Mouse (Mus musculus) cerebellum, adult 18-20 months (tissue): ENCODE measurements around the gene Arpc1b.
"Not testable (repeated sequence)": the region's sequence is repeated elsewhere in the genome, so short reads cannot be mapped to it uniquely, and the experiment has no call there.

Experiments
- DNase-seq, 2 experiments: peaks; one replicate each; pipeline ENCODE4 v3.0.0; 2021

The Arpc1b gene

DNA sequence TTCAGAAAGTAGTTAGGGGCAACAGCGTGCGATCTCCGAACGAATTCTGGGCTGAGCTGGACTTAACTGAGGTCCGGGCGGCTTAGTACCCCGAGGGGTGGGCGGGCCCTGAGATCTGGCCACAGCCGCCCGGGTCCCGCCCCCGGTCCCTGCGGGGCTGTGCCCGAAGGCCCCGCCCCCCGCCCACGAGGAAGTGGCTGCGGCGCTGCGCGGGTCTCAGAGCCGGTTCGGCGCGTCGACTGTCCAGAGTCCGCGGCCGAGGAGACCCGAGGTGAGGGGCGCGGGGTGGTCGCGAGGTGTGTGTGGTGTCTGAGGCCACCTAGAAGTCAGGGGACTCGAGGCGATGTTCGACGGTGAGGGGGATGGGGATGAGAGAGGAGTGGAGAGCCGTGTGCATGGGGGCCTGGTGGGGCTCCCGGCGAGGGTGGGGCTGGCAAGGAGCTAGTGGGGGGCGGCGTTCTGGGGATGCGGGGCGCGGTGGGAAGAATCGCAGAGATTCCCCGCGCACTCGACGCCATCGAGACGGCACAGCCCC, at the start of gene Arpc1b:
Gene Arpc1b, plus strand, starts transcription at position 145 of the 535 bp plus-strand sequence.
- DNase-seq: no peak

DNA sequence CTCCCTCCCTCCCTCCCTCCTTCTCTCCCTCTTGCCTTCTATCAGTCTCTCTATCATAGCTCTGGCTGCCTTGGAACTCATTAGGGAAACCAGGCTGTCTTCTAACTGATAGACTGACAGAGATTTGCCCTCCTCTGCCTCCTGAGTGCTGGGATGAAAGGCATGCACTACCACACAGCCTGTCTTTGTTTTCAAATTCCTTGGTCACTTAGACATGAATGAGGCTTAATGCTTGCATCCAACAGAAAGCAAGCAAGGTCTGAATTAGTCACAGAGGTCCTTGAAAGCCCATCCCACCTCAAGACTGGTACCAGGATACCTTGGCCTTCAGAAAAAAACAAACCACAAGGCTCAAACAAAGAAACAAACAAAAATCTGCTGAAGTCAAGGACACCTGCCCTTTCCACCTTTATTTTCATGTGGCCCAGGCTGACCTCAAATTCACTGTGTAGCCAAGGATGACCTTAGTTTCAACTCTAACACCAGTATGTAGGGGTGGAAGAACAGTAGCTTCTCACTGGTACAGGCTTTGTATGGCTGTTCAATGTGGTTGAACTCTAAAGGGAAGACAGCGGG, 49.2 kb upstream of the Arpc1b start:
- DNase-seq: no peak

DNA sequence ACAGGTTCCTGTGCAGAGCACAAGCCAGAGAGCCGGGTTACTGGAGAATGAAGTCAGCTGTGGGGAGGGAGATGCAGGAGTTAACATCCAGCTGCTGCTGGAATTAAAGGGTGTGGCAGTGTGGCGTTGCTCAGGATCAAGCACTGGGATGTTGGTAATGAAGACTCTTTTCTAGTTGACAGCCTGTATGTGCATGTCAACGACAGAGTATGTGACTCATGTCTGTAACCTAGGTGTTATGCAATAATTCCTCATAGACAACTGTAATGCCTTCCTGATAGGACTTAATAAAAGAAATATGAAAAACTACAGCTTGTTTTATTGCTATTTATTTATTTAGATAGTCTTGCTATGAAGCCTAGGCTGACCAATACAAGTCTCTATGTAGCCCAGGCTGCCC, 45.2 kb upstream of the Arpc1b start:
- no peak for DNase-seq

DNA sequence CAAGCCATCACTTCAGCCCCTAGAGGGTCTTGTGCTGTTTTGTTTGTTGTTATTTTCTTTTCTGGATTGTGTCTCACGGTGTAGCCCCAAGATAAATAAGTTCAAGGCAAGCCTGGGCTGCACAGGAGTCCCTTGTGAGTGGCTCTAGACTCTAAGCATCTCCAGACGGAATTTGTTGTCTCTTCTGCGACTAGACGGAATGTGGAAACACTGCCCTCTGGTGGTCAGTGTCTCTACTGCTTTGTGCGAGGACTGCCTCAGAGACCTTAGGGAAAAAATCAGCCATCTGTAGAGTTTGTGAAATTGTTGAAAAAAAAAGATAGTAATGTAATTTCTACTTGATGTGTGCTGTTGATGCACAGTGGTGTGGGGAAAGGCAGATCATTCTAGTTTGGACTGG, 44.3 kb upstream of the Arpc1b start:
- DNase-seq: peak; percentile 67 to 76

DNA sequence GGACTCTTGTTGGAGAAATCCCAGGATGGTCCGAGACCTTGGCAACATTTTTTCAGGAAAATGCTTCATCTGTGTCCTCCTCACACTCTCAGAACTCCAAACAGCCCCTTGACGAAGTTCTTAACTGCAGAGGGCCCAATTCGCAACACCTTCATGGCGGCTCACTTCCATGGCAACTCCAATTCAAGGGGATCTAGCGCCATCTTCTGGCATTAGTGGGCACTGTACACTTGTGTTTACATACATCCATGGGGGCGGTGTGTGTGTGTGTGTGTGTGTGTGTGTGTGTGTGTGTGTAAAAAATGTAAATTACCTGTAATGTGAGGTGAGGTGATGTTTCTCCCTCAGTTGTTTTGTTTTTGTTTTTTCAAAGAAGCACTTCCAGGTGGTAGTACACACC, 42.7 kb upstream of the Arpc1b start:
- DNase-seq: no peak

DNA sequence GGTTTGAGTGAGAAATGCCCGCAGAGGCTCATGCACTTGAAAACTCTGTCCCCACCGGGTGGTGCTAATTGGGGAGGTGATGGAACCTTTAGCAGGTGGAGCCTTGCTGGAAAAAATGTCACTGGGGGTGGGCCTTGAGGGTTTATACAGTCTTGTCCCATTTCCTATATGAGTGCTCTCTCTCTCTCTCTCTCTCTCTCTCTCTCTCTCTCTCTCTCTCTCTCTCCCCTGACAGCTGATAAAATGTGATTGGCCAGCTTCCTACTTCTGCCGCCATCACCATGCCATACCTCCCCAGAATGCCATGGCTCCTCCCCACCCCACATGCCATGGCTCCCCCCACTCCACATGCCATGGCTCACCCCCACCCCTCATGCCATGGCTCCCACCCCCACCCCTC, 38.9 kb upstream of the Arpc1b start:
- no peak for DNase-seq

DNA sequence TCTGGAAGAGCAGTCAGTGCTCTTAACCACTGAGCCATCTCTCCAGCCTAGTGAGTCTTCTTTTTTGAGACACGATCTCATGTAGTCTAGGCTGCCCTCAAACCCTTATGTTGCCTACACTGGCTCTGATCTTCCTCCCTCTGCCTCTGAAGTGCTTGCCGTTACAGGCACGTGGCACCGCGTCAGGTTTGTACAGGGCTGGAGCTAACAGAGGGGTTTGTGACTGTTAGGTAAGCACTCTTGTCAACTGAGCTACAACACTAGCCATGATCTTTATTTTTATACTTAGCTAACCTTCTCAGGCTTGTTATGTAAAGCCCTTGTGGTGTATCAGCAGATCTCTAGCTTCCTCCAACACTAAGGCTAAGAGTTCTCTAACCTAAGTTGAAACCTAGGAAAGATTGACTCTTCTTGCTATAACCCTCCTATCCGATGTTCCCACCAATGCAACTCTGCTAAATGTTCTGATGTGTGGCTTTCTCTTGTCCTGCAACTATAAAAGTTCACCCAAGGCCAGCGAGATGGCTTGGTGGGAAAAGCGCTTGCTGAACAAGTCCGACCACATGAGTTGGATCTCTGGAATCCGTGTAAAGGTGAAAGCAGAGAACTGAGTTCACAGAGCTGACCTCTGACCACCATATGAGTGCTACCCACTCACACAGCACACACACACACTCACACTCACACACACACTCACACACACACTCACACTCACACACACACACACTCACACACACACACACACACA, 32.0 kb upstream of the Arpc1b start:
- DNase-seq: no peak

DNA sequence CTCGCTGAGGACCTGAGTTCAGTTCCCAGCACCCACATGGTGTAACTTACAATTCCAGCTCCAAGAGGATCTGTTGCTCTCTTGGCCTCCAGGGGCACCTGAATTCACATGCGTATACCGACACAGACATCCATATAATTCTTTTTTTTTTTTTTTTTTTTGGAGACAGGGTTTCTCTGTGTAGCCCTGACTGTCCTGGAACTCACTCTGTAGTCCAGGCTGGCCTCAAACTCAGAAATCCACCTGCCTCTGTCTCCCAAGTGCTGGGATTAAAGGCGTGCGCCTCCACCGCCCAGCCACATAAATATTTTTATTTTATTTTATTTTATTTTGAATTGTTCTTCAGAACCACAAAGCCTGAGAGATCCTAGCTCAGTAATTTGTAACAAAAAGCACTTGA, 30.8 kb upstream of the Arpc1b start:
- DNase-seq: not testable (repeated sequence)

DNA sequence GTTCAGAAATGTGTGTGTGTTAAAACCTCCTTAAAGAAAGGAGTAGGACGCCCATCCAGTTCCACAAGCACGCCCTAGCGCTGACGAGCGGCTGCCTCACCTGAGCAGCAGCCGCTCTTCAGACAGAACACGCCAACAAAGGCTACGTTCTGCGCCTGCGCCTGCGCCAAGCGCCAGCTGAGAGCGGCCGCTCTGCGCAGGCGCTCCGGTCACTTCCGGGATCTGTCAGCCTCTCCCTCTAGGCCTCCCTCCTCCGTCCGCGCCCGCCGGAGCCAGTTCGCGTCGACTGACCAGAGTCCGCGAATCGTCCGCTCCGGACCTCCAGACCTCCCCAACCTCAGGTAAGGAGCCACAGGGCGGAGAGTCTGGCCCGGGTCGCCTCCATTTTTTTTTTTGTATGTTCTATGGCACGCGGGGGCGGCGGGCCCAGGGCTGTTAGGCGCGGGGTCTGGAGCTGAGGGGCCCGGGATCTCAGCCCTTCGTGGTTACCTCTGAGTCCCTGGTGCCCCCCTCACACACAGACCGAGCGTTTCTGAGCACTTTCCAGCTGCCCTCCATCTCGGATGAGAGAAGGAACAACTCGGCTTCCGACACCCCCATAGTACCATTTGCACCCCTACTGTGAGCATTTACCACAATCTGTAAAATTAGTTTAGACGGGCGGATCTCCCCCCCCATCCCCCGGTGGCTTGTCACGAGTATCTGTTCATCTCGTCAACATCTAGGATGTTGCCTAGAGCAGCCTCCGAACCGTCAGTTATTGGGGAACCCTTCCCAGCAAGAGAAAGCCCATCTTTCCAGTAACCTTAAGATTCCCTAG, 30.2 kb upstream of the Arpc1b start, which contains the start of the genes Arpc1a and Kpna7:
Gene Arpc1a, plus strand, starts transcription at position 199 of the 820 bp plus-strand sequence.
Gene Kpna7, minus strand, starts transcription at position 399 of the 820 bp plus-strand sequence.
- peak; percentile 93 to 95 for DNase-seq

DNA sequence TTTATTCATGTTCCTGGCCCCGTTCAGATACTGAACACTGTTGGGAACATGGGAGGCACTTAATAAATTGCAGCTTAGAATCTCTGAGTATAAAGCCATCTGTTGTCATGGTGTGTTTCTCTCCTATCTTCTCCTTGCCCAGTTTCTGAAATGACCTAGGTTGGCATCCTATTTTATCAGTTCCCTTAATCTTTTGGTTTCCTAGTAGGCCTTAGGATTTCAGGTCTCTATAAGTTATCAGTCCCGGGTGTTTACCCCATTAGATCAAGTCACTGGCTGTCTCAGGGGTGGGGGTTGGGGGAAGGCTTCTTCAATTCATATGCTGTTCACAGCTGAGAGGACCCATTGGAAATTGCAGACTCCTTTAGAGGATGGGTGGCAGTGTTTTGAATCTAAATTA, 29.2 kb upstream of the Arpc1b start:
- no peak for DNase-seq

DNA sequence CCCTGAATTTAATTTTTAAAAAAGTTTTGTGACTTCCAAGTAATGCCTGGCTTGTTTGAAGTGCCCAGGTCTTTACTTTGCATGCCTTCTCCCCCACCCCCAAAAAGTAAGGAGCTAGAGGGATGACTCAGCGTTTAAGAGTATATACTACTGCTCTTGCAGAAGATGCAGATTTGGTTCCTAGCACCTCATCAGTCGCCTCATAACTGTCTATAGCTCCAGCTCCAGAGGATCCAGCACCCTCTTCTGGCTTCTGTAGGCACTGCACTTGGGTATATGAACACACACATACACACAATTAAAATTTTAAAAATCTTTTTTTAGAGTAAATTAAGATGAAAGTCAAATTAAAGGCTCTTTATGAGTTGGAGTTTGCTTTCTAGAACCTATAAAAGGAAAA, 25.8 kb upstream of the Arpc1b start:
- DNase-seq: no peak

DNA sequence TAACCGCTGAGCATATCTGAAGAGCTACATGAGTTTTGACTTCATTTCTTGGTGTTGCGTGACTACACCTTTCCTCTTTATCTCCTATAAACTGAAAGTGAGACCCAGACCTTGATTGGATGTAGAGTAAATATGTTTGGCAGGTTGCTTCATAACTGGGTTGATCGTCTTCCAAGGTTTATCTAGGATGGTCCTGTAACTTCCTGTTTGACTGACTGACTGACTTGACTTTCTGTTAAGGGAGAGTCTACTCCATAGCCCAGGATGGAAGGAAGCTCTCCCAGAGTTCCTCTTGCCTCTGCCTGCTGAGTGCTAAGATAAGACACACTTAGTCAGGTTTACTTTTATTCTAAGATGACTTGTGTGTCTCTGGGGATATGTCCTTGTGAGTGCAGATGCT, 24.1 kb upstream of the Arpc1b start:
- DNase-seq: no peak

DNA sequence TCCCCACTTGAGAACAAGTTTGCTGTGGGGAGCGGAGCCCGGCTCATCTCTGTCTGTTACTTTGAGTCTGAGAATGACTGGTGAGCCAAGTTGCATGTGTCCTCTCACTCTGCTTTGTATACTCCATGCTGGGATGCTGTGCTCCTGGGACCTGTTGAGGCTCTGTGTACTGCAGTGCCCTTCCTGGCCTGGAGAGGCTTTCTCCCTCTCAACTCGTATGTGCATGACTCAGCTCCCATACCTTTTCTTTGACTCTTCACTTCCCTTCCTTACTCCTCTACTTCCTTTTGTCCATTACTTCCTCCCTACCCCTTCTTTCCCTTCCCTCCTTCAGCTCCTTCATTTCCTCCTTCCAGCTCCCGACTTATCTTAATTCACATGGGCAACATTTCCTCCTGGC, 17.8 kb upstream of the Arpc1b start:
- no peak for DNase-seq

DNA sequence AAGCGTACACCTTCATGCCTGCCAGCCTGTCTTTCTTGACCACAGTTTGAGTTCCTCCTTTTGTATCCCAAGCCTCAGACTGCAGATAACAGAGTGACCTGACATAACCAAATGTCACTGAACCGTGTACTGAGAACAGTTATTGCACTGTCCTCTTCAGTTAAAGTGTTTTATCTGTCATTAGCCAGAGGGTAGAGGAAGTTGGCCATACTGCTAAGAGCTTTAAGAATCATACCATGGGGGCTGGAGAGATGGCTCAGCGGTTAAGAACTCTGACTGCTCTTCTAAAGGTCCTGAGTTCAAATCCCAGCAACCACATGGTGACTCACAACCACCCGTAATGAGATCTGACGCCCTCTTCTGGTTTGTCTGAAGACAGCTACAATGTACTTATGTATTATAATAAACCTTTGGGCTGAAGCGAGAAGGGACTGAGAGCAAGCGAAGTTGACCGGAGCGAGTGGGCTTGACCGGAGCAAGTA, 15.6 kb upstream of the Arpc1b start:
- DNase-seq: no peak

DNA sequence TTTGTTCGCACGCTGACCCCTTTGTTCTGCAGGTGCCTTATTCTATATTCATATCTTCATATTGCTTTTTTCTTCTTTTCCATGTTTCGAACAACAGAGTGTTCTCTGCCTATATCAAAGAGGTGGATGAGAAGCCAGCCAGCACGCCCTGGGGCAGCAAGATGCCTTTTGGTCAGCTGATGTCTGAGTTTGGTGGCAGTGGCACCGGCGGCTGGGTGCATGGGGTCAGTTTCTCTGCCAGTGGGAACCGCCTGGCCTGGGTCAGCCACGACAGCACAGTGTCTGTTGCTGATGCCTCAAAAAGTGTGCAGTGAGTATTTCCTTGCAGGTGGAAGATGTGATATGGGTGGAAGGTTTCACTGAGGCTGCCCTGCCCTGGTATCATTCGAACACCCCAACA, 13.1 kb upstream of the Arpc1b start:
- no peak for DNase-seq

DNA sequence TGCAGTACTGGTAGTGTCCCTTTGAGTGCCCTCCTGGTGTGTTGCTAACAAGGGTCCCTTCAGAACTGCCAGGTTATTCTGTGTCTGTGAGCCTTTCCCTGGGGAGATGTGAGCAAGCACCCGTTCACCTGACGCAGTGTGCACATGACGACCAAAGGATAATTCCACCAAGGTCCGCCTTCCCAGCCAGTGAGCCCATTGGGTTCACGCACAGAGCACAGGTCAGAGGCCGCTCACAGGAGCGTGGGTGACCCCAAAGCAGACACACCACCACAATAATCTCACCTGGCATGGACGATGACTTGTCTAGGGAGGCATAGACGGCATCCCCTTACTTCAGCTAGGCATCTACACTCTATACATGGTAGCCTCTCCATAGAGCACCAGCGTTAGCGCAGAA, 12.6 kb upstream of the Arpc1b start:
- DNase-seq: not testable (repeated sequence)

DNA sequence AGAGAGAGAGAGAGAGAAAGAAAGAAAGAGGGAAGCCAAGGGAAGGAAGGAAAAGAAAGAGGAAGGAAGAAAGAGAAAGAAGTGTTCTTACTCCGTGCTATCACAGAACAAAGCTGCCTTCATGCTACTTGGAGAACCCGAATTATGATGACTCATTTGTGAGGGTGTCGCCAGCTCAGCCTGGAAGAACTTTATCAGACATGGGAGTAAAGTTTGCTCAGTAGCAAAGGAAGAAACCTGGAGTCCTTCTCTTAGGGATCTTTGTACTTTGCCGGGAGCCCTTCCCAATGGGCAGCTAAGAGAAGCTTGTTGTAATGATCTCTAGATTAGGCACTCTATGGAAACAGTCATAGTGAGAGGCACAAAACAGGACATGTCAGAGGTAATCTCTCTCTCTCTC, 11.3 kb upstream of the Arpc1b start:
- no peak for DNase-seq

DNA sequence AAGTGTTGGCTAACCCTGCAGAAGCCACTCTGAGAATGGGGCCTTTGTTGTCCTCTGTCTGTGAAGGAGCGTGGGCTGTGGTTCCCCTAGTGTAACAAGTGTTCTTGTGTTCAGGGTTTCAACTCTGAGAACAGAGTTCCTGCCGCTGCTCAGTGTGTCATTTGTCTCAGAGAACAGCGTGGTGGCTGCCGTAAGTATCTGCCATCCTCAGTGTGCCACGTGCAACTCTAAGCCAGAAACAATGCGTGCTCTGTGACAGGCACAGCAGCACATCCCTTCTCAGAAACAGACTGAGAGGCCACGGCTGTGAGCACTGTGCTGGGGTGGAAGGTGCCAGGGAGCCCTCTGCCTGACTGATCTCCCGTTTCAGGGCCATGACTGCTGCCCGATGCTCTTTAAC, 9.7 kb upstream of the Arpc1b start:
- DNase-seq: no peak

DNA sequence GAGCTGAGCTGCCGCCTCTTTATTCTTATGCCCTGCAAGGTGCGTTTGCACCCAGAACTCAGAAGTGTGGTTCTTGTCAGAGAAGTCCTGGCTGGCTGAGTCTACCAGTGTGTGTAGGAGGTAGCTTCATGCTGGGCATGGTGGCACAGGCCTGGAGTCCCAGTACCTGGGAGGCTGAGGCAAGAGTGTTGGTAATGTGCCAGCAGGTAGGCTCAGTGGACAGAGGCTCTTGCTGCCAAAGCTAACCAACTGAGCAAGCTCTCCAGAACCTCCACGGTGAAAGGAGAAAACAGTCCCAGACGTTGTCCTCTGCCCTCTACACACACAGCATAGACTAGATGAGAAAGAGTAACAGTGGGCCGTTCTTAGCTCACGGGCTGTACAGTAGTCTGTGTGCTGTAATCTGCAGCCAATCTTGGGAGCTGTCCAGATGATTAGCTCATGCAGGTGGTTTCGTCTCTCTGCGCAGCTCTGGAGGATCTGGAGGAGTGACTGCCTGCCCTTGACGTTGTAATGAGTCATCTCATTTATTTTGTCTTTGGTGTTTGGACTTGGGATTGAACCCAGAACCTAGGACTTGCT, 8.2 kb upstream of the Arpc1b start:
- no peak for DNase-seq

DNA sequence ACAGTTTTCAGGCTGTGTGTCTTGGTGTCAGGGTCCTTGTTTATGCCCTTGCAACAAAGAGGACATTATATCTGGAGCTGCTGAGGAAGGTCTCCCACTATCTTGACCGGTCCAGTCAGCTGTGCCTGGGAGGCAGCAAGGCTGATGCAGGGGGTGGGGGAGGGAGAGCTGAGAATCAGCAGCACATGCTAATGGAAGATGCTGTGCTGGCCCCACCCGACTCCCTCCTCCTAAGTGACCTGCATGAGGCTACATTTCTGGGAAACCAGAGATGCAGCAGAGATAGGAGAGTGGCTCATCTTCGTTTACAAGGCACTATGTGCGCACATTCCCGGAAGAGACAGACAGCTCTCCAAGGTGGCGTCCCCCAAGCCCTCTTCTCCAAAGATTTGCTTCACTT, 3.6 kb upstream of the Arpc1b start:
- no peak for DNase-seq

DNA sequence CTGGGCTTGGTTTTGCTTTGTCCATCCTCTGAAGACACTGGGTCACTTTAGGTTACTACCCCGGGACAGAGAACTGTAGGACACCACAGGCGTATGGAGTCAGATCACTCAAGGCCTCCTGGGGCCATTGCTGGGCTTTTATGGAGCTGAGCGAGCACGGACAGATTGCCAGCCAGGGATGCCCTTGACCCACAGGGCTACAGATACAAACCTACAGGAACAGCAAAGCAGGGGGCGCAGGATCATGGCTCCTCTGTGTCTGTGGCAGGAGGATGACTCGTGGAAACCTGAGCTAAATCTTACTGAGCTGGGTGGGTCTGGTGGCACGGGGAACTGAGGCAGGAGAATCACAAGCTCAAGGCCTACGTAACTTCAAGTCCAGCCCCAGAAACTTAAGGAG, 1.4 kb upstream of the Arpc1b start:
- no peak for DNase-seq

DNA sequence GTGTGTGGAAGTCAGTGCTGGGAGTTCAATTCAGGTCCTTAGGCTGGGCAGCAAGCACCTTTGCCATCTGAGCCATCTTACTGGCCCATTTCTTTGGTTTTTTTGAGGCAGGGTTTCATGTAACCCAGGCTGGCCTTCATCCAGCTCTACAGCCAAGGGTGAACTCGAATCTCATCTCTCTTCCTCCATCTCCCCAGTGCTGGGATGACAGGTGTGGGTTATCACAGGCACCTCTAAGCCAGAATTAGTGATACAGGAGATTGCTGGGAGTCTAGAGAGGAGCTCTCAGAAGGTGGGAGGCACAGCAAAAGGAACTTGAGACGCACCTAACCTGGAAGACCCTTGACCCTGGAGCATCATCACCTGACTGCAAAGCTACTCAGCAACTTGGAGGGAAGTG, 599 bp upstream of the Arpc1b start:
- DNase-seq: no peak
